Mouse (Mus musculus): Measurements from ENCODE around the gene Nptxr.
A peak's percentile ranks its signal among the peaks of the same experiment; 100 is the strongest.

The Nptxr gene

GRCm38 (mm10) chr15:79753420-79753752 lies 51.2 kb downstream of the Nptxr start:
- no peak for DNase-seq (ENCODE audit: low read depth, low spot score)

GRCm38 (mm10) chr15:79752742-79753419 lies 51.7 kb downstream of the Nptxr start:
- DNase-seq (ENCODE audit: low read depth, low spot score), result no peak

DNA sequence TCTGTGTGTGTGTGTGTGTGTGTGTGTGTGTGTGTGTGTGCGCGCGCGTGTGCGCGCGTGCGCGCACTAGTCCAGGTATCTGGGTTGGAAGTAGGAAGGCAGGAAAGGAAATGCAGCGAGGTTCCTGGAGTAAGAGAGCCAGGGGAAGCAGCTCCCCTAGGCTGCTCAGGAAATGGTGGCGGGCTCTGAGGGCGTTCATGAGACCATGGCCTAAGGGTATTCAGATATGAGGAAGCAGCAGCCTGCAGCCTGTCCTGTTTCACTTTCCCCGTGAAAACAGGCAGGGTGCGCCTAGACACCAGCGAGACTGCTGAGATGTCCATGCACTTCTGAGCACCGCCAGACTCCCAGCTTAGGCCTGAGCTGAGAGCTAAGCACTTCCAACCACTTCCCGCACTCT lies 52.8 kb downstream of the Nptxr start:
- no peak for DNase-seq (ENCODE audit: low read depth, low spot score)

DNA sequence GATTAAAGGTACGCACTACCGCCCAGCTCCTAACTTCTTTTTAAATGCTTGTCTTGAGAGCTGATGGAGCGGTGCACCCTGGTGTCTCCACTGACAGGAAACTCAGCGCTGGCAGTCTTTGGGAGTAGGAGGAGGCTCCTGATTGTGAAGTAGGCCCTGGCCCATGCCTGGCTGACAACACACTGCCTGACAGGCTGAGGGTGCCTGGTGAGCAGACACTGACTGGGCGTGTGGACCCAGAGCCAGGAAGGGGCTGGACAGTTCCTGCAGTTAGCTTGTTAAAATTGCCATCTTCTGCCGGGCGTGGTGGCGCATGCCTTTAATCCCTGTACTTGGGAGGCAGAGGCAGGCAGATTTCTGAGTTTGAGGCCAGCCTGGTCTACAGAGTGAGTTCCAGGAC lies 54.3 kb downstream of the Nptxr start:
- DNase-seq (ENCODE audit: low read depth, low spot score), result no peak

- no peak for DNase-seq (ENCODE audit: low read depth, low spot score)
Measured at GRCm38 (mm10) chr15:79749162-79749561, 55.4 kb downstream of the Nptxr start.

- peak; percentile 16 for DNase-seq (ENCODE audit: low read depth, low spot score)
Measured at GRCm38 (mm10) chr15:79747998-79748397, 56.6 kb downstream of the Nptxr start.

DNA sequence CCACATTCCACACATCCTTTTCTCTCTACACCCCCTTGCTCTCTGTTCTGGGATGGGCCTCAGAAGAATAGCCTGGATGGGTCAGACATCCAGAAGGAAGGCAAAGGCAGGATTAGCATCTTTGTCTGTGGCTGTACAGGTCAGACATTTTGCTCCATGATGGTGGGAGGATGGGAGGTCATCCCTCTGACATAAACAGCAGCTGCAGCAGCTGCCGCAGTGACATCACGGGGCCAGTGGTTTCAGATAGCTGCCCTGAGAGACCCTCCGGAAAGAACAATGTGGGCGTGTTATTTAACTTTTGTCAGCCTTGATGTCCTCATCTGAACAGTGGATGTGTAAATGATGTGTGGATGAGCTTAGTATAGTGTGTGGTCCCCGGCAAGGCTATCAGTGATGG lies 58.7 kb downstream of the Nptxr start:
- no peak for DNase-seq (ENCODE audit: low read depth, low spot score)

DNA sequence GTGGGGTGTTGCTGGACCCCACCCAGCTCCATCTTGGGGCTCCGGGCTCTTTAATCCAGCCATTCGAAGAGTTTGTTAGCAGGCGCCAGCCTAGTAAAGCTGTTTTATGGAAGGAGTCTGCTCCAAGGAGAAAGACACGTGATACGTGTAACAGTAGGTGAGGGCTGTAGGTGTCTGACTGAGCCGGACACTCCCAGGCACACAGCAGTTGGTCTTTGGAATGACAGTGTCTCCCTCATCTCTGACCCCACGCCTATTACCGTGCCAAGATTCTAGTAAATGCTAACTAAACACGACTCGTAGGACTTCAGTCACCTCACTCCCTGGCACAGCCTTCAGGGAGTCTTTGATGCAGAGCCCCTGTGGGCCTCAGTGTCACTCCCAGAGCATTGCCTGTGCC lies 59.3 kb downstream of the Nptxr start:
- no peak for DNase-seq (ENCODE audit: low read depth, low spot score)

DNA sequence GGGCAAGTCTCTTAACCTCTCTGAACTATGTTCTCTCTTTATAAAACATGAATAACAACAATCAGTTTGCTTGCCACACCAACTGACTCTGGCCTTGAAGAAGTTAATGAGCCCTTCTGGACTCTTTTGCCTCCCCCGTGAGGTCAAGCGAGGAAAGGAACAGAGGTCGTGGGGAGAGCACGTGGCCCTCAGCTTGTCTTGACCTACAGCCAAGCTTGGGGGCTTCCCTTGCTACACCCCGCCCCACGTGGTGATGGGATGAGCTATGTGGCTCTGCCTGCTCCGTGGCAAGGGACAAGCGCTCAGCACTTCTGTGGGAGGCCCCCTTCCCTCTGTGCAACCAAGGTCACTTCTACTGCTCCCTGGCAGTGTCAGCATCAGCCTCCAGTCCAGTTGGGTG lies 59.8 kb downstream of the Nptxr start:
- no peak for DNase-seq (ENCODE audit: low read depth, low spot score)

DNA sequence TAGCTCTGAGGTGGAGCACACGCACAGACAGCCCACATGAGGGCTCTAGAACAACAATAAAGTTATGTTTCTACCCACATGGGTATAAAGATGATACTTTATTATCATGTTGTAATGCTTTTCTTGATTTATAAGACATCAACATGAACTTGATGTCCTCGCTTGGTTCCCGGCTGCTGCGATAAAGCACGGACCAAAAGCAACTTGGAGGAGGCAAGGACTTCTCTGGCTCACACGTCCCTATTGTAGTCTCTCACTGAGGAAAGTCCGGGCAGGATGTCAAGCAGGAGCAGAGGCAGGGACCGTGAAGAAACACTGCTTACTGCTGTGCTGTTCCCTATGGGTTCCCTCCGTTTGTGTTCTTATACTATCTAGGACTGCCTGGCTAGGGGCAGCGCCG lies 60.6 kb downstream of the Nptxr start:
- no peak for DNase-seq (ENCODE audit: low read depth, low spot score)

GRCm38 (mm10) chr15:79742706-79743023 lies 61.9 kb downstream of the Nptxr start:
- DNase-seq (ENCODE audit: low read depth, low spot score), result no peak

DNA sequence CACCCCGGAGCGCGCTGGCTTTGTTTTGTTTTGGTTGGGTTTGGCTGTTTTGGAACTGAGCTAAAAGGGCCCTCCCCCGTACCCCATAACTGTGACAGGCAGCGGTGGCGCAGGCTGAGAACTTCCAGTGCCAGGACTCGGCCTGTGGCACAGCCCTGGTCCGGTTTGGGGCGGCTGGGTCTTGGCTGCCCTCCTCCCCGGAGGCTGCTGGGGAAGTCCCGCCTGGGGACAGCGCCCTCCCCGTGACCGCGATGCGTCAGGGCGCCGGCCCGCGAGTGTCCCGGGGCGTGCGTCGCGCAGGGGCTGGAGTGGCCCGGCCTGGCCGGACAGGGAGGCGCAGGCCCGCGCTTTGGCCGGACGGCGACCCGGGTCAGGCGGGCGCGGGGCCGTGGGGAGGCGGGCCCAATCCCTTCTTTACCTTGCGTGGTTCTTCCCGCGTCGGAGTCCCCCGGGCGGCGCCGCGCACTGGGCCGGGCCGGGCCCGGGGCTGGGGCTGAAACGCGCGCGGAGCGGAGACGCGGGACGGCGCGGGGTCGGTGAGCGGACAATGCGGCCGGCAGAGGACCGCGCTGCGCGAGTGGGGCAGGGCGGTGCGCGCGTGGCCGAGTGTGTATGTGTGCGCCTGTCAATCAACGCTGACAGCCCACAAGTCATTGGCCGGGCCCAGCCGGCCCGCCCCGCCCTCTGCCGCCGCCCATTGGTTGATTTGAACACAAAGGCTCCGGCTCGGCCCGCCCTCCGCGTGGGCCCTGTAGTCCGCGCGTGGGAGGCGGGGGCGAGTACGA lies 62.5 kb downstream of the Nptxr start, which contains the start of gene Sun2:
Sun2 (minus strand) TSS at position 616 of the 785 bp plus-strand sequence.
- DNase-seq (ENCODE audit: low read depth, low spot score), result peak; percentile 71

GRCm38 (mm10) chr15:79741173-79741858 lies 63.2 kb downstream of the Nptxr start:
- DNase-seq (ENCODE audit: low read depth, low spot score), result no peak

GRCm38 (mm10) chr15:79740739-79741138 lies 63.8 kb downstream of the Nptxr start:
- DNase-seq (ENCODE audit: low read depth, low spot score), result no peak
